Mouse (Mus musculus) frontal cortex, postnatal 36 days (tissue): ENCODE measurements around the gene Chst15.
A peak's percentile ranks its signal among the peaks of the same experiment; 100 is the strongest.

ENCODE experiments used
- DNase-seq, 2 experiments: peaks; one replicate each; pipeline ENCODE4 v3.0.0; 2022; ENCODE audit warnings: low spot score in 2 of 2

Gene Chst15

DNA sequence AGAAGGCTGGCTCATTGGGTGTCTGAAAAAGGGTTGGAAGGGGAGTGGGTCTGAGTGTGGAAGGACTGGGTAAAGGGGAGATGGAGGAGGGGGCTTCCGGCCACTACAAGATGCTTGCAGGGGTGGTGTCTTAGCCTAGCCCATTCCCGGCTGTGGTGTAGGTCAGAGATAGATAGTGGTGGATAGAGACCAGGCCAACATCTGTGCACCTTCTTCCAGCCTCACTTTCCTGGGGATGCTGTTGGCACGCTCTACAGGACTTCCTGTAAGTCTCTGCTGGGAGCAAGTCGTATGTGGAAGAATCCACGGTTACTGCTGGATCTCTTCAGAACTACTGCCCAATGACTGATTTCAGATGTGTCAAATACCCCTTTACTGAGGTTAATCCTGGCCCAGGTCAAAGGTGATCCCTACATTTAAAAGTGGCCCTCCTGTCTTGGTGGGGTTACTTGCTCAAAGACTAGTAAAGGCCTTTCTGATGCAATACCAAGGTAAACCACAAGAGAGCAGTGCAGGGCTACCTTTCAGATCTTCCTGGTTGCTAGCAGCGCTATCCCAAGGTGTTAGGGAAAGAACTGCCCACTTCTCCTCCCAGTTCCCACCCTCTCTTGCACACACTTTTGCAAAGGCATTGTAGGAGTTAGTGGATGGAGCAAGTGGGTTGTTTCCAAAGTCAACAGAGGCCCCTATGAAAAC, 90.5 kb downstream of the Chst15 start:
- DNase-seq, result peak; percentile 86 to 95

DNA sequence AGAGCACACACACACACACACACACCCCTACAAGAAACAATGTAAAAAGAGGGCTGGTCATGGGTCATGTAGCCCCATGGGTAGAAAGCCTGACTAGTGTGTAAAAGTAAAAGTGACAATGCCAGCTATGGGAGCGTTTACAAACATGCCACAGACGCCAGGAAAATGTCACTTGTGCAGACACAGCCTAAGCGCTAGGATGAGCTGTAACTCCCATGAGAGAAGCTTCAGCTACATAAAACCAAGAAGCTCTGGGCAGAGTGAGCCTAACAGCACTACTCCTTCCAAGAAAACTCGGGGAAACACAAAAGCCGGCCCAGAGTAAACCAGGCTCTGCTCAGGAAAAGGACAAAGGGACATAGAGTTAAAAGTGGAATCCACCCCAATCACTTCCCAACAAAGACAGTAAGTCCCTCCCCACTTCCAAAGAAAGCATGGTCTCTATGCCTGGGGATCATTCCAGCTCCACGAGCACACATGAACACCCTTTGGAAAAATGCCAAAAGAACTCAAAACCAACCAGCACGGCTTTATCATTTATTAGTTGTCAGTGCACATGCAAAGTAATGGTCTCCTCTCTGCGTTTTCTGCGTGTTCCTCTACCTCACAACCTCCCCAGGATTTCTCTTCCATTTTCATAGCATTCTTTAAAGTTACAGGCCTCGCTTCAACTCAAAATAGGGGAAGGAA, 93.4 kb downstream of the Chst15 start:
- DNase-seq, result no peak

DNA sequence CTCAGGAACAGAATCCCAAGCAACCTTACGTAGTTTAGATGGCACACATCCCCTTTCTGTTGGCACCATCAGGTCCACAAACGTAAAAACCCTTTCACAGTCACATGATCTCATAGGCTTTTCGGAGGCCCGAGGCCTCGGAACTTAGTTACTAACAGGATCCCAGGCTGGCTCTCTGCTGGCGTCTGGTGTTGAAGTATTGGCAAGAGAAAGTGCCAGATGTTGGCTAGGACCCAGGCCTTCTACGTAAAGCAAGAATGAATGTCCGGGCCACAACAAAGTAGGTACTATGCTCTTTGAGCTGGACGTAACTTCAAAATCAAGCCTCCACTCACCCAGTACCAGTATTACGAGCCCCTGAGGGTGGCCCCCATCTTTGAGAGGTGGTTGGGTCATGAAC, 103.0 kb downstream of the Chst15 start:
- DNase-seq, result no peak

DNA sequence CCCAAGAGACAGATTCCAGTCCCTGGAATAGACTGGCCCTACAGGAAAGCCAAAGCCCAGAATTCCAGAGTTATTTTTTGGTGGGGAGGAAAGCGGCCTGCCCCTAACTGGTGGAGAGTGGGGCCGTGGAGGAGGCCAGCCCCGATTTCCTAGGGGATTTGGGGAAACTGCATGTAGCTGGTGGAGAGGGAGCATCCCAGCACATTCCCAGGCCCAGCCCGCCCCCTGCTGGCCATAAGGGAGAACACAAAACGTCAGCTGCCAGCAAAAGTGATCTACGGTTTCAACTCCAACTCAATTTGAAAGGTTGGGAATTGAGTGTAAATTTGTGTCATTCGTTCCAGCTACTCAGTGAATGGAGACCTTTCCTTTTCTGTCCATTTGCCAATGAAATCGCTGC, 103.6 kb downstream of the Chst15 start:
- DNase-seq, result peak; percentile 79 to 86

DNA sequence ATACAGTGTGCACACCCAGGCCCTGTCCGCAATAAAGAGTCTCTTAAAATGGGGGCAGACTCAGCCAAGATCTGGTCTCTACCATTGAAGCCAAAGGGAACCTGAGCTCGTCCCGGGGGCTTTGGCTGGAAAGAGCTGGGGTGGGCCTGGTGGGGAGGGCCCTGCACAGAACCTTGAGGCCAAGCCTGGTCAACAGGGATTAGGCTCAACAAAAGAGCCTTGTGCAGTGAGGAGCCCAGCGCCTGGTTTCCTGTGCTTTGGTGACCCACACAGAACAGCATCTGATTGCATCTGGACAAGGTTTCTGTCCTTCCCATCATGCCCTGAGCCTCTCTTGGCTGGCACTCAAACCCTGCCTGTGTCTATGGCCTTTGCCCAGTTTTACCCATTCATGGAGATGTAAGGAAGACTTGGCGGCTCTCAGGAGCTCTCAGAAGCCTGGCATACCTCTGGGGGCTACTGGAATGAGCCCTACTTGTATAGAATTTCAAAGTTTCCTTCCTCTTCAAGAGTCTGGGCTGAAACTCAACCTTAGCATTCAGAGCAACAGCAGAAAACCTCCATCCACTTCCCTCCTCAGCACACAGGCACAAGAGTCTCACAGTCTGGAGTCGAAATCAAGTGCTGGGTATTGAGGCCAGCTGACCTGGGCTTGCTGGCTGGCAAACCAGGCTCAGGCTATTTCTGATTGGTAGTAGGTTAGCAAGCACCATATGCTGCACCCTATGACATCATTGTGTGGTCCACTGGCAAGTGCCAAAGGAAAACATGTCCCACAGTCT, 104.9 kb downstream of the Chst15 start:
- DNase-seq, result no peak

DNA sequence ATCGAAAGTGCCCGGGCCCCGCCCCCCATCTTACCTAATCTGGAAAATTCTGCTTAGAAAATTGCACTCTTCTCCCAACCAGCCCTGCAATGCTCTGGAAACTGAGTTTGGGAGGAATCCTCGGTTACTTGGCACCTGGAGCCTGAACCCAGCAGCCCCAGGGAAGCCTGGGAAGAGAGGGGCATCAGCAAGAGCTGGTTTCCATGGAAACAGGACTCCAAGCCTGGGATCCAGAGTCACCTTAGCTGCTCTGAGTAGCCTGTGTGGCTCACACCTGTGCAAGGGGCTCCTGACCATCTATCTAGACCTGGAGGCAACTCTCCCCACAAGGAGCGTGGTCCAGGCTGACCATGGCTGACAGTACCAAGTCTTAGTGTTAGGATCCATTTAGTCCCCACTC, 106.4 kb downstream of the Chst15 start:
- no peak for DNase-seq

GRCm38 (mm10) chr7:132208946-132209651, 107.9 kb downstream of the Chst15 start:
- peak; percentile 67 to 86 for DNase-seq

- no peak for DNase-seq
Observed at GRCm38 (mm10) chr7:132204073-132204612, 112.9 kb downstream of the Chst15 start.

DNA sequence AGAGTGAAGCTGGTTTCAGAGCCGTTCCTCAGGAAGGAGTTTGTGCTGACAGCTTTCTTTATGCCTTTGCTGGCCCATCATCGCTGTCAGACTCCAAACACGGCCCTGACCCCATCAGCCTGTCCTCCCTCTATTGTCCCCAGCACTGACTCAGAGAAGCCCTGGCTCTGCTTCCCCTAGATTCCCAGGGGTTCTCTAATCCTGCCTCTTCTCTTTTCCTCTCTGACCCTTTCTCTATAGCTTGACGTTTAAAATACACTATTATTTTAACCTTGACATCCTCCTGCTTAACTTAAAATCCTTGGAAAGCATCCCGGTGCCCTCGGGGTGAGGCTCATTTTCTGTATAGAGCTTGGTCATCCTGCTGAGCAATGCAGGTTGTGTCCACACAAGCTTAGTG, 117.3 kb downstream of the Chst15 start:
- no peak for DNase-seq

GRCm38 (mm10) chr7:132198806-132199205, 118.2 kb downstream of the Chst15 start:
- no peak for DNase-seq

DNA sequence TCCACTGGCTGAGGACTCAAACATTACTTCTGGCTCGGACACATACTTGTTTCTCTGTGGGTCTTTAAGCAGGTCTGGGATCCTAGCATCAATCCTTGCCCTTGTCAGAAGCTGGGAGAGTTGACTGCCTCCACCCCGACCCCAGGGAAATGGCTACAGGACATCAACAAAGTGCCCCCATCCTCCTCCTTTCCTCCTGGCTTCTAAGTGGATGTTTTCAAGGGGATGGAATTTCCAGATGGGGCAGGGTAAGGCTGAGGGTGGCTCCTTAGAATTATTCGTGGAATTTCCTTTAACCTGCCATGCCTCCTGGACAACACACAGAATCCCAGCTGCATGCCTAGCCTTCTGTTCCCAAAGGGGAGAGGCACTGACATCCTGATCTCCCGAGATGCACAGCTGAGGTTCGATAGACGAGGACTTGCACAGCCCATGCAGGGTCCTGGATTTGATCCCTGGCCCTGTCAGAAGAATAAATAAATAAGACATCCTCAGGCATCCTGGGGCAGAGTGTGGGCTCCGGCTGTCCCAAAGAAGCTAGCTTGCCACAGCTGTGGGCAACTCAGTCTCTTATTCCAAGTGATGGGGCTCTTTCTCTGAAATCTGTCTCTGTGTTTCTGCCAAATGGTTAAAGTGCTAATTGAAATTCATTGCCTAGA, 119.1 kb downstream of the Chst15 start:
- DNase-seq, result no peak

DNA sequence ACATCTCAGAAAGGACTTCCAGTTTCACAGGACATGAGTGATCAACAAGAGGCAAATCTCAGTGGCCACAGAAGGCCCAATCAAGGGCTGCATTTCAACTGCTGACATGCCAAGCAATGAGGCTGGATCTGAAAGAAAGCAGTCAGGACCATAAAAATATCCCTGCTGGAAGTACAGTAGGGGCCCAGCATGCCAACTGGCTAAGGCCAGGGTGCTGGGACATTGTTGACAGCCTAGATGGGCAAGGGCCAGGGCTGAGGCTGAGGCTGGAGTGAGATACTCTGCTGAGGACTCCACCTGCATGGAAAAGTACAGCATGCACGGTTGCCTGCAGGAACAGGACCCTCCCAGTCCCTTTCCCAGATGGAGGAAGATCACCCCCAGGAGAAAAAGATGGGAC, 120.4 kb downstream of the Chst15 start:
- no peak for DNase-seq

DNA sequence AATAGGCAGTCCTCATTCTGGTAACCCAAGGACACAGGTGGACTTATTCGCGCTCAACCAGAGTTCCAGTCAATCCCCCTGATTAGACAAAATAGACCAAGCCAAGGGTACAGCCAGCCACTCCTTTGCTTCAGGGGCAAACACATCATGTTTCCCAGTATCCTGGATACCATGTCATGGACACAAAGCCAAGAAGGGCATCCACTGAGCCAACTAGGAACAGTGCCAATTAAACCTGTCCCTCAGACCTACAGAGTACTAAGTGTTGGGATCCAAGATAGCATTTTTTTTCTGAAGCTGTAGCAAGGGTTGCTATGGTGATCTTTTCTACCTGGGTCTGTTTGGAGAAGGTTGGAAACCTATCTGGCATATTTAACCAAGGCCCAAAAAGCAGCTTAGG, 123.4 kb downstream of the Chst15 start:
- no peak for DNase-seq

- no peak for DNase-seq
Observed at GRCm38 (mm10) chr7:132187456-132187855, 129.6 kb downstream of the Chst15 start.
